Mouse (Mus musculus) olfactory bulb, adult 2 months (tissue): ENCODE data around the gene Dcbld2. TPM values are rescaled to one million over a fixed set of nuclear protein-coding genes. Genes with fewer than 3 reads are reported as not detected.
A peak's percentile ranks its signal among the peaks of the same experiment; 100 is the strongest.
"Not testable (repeated sequence)": the region's sequence is repeated elsewhere in the genome, so short reads cannot be mapped to it uniquely, and the experiment has no call there.

Experiments used
- H3K27ac ChIP-seq: fragments of 200-500 bp; 2 replicates; pipeline ENCODE4 v1.5.1; 2012; ENCODE audit warnings: low read depth, low read length; ENCODE audit not compliant: insufficient read depth
- H3K4me1 ChIP-seq: fragments of 200-500 bp; 2 replicates; pipeline ENCODE4 v1.6.1; 2012; ENCODE audit warnings: low read length; ENCODE audit not compliant: control insufficient read depth, insufficient read depth
- H3K4me3 ChIP-seq: fragments of 200-500 bp; 2 replicates; pipeline ENCODE4 v1.5.1; 2012; ENCODE audit warnings: mild to moderate bottlenecking, low read depth, low read length, moderate library complexity; ENCODE audit not compliant: insufficient read depth
- CTCF ChIP-seq: fragments of 200-500 bp; IDR thresholded peaks from 2 replicates; pipeline ENCODE4 v1.5.1; 2012; ENCODE audit warnings: low read depth, mild to moderate bottlenecking, low read length, moderate library complexity; ENCODE audit not compliant: insufficient read depth
- POLR2A ChIP-seq: fragments of 200-500 bp; IDR thresholded peaks from 2 replicates; pipeline ENCODE4 v1.6.1; 2012; ENCODE audit warnings: mild to moderate bottlenecking, low read depth, low read length, moderate library complexity; ENCODE audit not compliant: insufficient read depth
- WGBS: fragments of 180-500 bp; shearing (Covaris S2); methylation state at CpG from one replicate; pipeline ENCODE4 v1.1.7; 2018; 5-methylcytosine and 5-hydroxymethylcytosine counted together
- polyA plus RNA-seq: library from polyadenylated mRNA; stranded (reverse); fragments of >200 nt; gene quantifications from 2 replicates; pipeline ENCODE4 v1.2.4, GENCODE M21; 2012; ENCODE audit warnings: low replicate concordance; ENCODE audit not compliant: missing spikeins, insufficient read depth, insufficient read length

The Dcbld2 gene
- polyA plus RNA-seq, 1 experiment: not detected

DNA sequence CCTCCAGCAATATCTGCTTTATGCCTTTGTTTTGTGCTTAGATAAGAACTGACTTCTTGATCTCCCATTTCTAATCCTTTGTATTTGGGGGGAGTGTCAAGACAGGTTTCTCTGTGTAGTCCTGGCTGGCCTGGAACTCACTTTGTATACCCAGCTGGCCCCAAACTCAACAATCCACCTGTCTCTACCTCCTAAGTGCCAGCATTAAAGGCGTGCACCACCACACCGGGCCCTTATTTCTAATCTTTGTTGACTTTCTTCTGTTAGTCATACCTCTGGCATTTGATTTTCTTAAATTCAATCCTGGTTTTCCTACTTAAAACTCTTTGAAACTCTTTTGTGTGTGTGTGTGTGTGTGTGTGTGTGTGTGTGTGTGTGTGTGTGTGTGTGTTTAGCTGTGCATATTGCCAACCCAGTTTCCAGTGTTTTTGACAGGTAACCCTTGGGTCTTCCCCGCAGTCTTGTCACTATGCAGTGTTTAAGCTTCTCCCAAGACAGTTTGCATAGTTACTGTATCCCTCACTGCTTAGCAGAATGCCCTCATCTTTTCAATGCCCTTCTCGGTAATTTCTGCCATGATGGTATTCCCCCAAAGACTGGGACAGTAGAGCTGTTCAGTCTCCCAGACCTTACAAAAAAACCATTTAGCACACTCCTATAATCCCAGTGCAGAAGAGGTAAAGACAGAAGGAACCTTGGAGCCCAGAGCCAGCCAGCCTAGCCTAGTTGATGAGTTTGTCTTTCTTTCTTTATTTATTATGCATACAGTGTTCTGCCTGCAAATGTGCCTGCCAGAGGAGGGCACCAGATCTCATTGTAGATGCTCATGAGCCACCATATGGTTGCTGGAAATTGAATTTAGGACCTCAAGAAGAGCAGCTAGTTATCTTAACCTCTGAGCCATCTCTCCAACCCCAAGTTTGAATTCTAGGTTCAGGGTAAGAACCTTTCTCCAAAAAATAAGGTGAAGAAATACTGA lies 38.3 kb downstream of the Dcbld2 start:
- 92% methylated on average over 4 of the region's 4 CpGs for WGBS
- no peak overlapping the region for H3K27ac ChIP-seq
- TF ChIP-seq CTCF (no peak), POLR2A (no peak)
- H3K4me3 ChIP-seq: no peak overlapping the region
- H3K4me1 ChIP-seq: no peaks in the 10 kb centered on the region; the same call in 1 of the 2 replicates

GRCm38 (mm10) chr16:58449073-58449472 lies 40.8 kb downstream of the Dcbld2 start:
- 85% methylated on average over 4 of the region's 4 CpGs for WGBS
- no peak for TF ChIP-seq POLR2A
- no peak for TF ChIP-seq CTCF
- H3K4me3 ChIP-seq: no peak overlapping the region
- no peak overlapping the region for H3K27ac ChIP-seq
- no peaks in the 10 kb centered on the region; the same call in 1 of the 2 replicates for H3K4me1 ChIP-seq

- TF ChIP-seq POLR2A (no peak), CTCF (no peak)
Observed at GRCm38 (mm10) chr16:58450648-58451047, 42.4 kb downstream of the Dcbld2 start.

GRCm38 (mm10) chr16:58451647-58452046 lies 43.4 kb downstream of the Dcbld2 start:
- TF ChIP-seq POLR2A (no peak), CTCF (no peak)
- Histone ChIP-seq H3K27ac (no peak overlapping the region), H3K4me3 (no peak overlapping the region), H3K4me1 (no peaks in the 10 kb centered on the region; the same call in 1 of the 2 replicates)
- 77% methylated on average over 5 of the region's 5 CpGs for WGBS

More at GRCm38 (mm10) chr16:58450648-58451047, 42.4 kb downstream of the Dcbld2 start:
- no peak overlapping the region for H3K4me3 ChIP-seq
- H3K4me1 ChIP-seq: no peaks in the 10 kb centered on the region; the same call in 1 of the 2 replicates
- WGBS: 72% methylated on average over 6 of the region's 6 CpGs
- no peak overlapping the region for H3K27ac ChIP-seq

DNA sequence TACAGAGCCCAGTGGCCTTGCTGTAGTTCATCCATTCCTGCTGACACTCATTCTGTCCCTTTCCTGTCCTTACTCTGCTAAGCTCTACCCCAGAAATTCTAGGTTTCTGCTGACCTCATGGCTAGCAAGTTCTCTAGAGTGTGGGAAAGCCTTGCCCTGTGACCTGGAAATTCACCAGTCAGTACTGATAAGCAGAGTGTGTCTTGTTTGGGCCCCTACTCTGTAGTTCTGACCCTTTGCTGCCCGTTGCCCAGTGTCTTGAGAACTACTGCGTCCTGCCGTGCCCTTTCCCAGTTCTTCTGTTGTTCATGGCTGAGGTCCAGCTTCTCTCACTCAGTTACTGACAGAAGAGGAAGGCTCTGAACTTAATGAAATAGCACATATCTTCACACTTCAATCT lies 44.9 kb downstream of the Dcbld2 start:
- Histone ChIP-seq H3K4me1 (no peaks in the 10 kb centered on the region; the same call in 1 of the 2 replicates), H3K4me3 (no peak overlapping the region), H3K27ac (no peak overlapping the region)
- 70% methylated on average over 3 of the region's 3 CpGs for WGBS
- no peak for TF ChIP-seq CTCF
- TF ChIP-seq POLR2A: no peak

DNA sequence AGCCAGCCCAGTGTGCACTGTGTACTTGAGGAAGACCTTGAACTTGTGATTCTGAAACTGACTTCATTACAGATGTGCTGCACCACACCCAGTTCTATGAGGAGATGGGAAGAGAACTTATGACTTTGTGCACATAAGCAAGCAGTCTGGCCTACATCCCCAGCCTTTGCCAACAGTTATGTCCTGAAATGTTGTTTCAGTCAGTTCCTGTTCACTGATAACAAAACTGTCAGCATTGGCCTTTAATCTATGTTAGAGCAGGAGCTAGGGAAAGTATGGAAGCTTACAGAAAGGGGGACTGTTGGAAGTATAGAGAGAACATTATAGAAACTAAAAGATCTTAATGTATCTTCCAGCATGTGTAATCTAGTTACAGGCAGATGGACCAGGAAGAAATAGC lies 45.6 kb downstream of the Dcbld2 start:
- H3K27ac ChIP-seq: no peak overlapping the region
- TF ChIP-seq POLR2A: no peak
- no peaks in the 10 kb centered on the region; the same call in 1 of the 2 replicates for H3K4me1 ChIP-seq
- H3K4me3 ChIP-seq: no peak overlapping the region

GRCm38 (mm10) chr16:58454617-58455016 lies 46.4 kb downstream of the Dcbld2 start:
- peak; percentile 45; the same call in 1 of the 2 replicates for TF ChIP-seq CTCF
- no peak for TF ChIP-seq POLR2A
- Histone ChIP-seq H3K4me3 (no peak overlapping the region), H3K4me1 (no peaks in the 10 kb centered on the region; the same call in 1 of the 2 replicates), H3K27ac (no peak overlapping the region)
- 70% methylated on average over 8 of the region's 8 CpGs for WGBS

- Histone ChIP-seq H3K27ac (no peak overlapping the region), H3K4me3 (no peak overlapping the region), H3K4me1 (no peaks in the 10 kb centered on the region; the same call in 1 of the 2 replicates)
- 92% methylated on average over 5 of the region's 5 CpGs for WGBS
- TF ChIP-seq CTCF: no peak
- TF ChIP-seq POLR2A: no peak
Observed at GRCm38 (mm10) chr16:58455118-58455517, 46.9 kb downstream of the Dcbld2 start.

GRCm38 (mm10) chr16:58456445-58456844 lies 48.2 kb downstream of the Dcbld2 start:
- no peak overlapping the region for H3K4me3 ChIP-seq
- H3K4me1 ChIP-seq: no peaks in the 10 kb centered on the region
- TF ChIP-seq POLR2A (no peak), CTCF (no peak)
- no peak overlapping the region for H3K27ac ChIP-seq
- WGBS: 94% methylated on average over 5 of the region's 5 CpGs

GRCm38 (mm10) chr16:58456991-58457390 lies 48.7 kb downstream of the Dcbld2 start:
- no peak overlapping the region for H3K27ac ChIP-seq
- no peak for TF ChIP-seq POLR2A
- TF ChIP-seq CTCF: no peak

GRCm38 (mm10) chr16:58459966-58460365 lies 51.7 kb downstream of the Dcbld2 start:
- not testable (repeated sequence) for H3K4me1 ChIP-seq, H3K27ac ChIP-seq, H3K4me3 ChIP-seq
- WGBS: 77% methylated on average over 3 of the region's 3 CpGs

More at GRCm38 (mm10) chr16:58456991-58457390, 48.7 kb downstream of the Dcbld2 start:
- Histone ChIP-seq H3K4me3 (no peak overlapping the region), H3K4me1 (no peaks in the 10 kb centered on the region)
- 94% methylated on average over 6 of the region's 6 CpGs for WGBS
